Mouse (Mus musculus) small intestine, adult 2 months (tissue): ENCODE data around the gene Negr1. TPM values are rescaled to one million over a fixed set of nuclear protein-coding genes. Genes with fewer than 3 reads are reported as not detected.

ENCODE experiments used
- H3K27ac ChIP-seq: fragments of 200-500 bp; 2 replicates; pipeline ENCODE4 v1.5.1; 2012; ENCODE audit warnings: low read depth, low read length, control low read depth, inconsistent platforms; ENCODE audit not compliant: insufficient read depth
- H3K27me3 ChIP-seq: fragments of 200-500 bp; 2 replicates; pipeline ENCODE4 v1.6.1; 2012; ENCODE audit warnings: mild to moderate bottlenecking, moderate library complexity, low read length, inconsistent platforms; ENCODE audit not compliant: control insufficient read depth, insufficient read depth
- H3K36me3 ChIP-seq: fragments of 200-500 bp; 2 replicates; pipeline ENCODE4 v1.6.1; 2012; ENCODE audit warnings: mild to moderate bottlenecking, low read length, control low read depth, inconsistent platforms; ENCODE audit not compliant: control insufficient read depth, insufficient read depth
- H3K4me1 ChIP-seq: fragments of 200-500 bp; 2 replicates; pipeline ENCODE4 v1.6.1; 2012; ENCODE audit warnings: low read length, inconsistent platforms, mixed read lengths; ENCODE audit not compliant: control insufficient read depth, insufficient read depth, insufficient read length
- H3K4me3 ChIP-seq: fragments of 200-500 bp; 2 replicates; pipeline ENCODE4 v1.5.1; 2012; ENCODE audit warnings: low read depth, mild to moderate bottlenecking, control low read depth, inconsistent platforms, low read length, moderate library complexity
- CTCF ChIP-seq: fragments of 200-500 bp; IDR thresholded peaks from 2 replicates; pipeline ENCODE4 v1.5.1; 2012; ENCODE audit warnings: low read depth, mild to moderate bottlenecking, control low read depth, inconsistent platforms, low read length, moderate library complexity, mixed read lengths; ENCODE audit not compliant: insufficient replicate concordance, insufficient read length; ENCODE audit errors: extremely low read depth
- POLR2A ChIP-seq: fragments of 200-500 bp; IDR thresholded peaks from 2 replicates; pipeline ENCODE4 v1.6.1; 2012; ENCODE audit warnings: low read depth, mild to moderate bottlenecking, control low read depth, inconsistent platforms, low read length, moderate library complexity
- WGBS: fragments of 180-500 bp; shearing (Covaris S2); methylation state at CpG from one replicate; pipeline ENCODE4 v1.1.7; 2018; 5-methylcytosine and 5-hydroxymethylcytosine counted together
- polyA plus RNA-seq: library from polyadenylated mRNA; depleted of rRNA; stranded (reverse); fragments of >200 nt; gene quantifications from 2 replicates; pipeline ENCODE4 v1.2.3, GENCODE M21; 2012

Negr1 gene
- polyA plus RNA-seq, 1 experiment = 0.35 TPM

- Histone ChIP-seq H3K36me3 (no peaks in the 10 kb centered on the region), H3K4me1 (no peaks in the 10 kb centered on the region), H3K4me3 (no peak overlapping the region), H3K27ac (no peak overlapping the region), H3K27me3 (no peaks in the 10 kb centered on the region)
- WGBS = 45% methylated on average over 3 of the region's 3 CpGs
- TF ChIP-seq POLR2A (no peak), CTCF (no peak)
These were observed 272.3 kb downstream of the Negr1 start for GRCm38 (mm10) chr3:156833920-156834319.

- Histone ChIP-seq H3K4me3 (no peak overlapping the region), H3K27me3 (no peaks in the 10 kb centered on the region), H3K27ac (no peak overlapping the region), H3K4me1 (no peaks in the 10 kb centered on the region), H3K36me3 (no peaks in the 10 kb centered on the region)
- WGBS = 48% methylated on average over 2 of the region's 2 CpGs
- no peak for TF ChIP-seq CTCF
- no peak for TF ChIP-seq POLR2A
These were observed 277.0 kb downstream of the Negr1 start for GRCm38 (mm10) chr3:156838550-156838949.

- Histone ChIP-seq H3K4me3 (no peak overlapping the region), H3K27ac (no peak overlapping the region), H3K4me1 (no peaks in the 10 kb centered on the region), H3K36me3 (no peaks in the 10 kb centered on the region), H3K27me3 (no peaks in the 10 kb centered on the region)
- 67% methylated on average over 2 of the region's 2 CpGs for WGBS
- no peak for TF ChIP-seq CTCF
- TF ChIP-seq POLR2A = no peak
These were observed 286.8 kb downstream of the Negr1 start for GRCm38 (mm10) chr3:156848385-156848784.

GRCm38 (mm10) chr3:156851921-156852320, 290.3 kb downstream of the Negr1 start:
- Histone ChIP-seq H3K27me3 (no peaks in the 10 kb centered on the region), H3K27ac (no peak overlapping the region), H3K4me1 (no peaks in the 10 kb centered on the region), H3K36me3 (no peaks in the 10 kb centered on the region), H3K4me3 (no peak overlapping the region)
- WGBS = 44% methylated on average over 3 of the region's 3 CpGs
- TF ChIP-seq CTCF = no peak

- H3K4me3 ChIP-seq = no peak overlapping the region
- no peaks in the 10 kb centered on the region for H3K27me3 ChIP-seq
- WGBS = 72% methylated on average over 3 of the region's 3 CpGs
- no peaks in the 10 kb centered on the region for H3K36me3 ChIP-seq
- no peaks in the 10 kb centered on the region for H3K4me1 ChIP-seq
- no peak overlapping the region for H3K27ac ChIP-seq
- no peak for TF ChIP-seq POLR2A
These were observed 308.8 kb downstream of the Negr1 start for GRCm38 (mm10) chr3:156870239-156870921.

GRCm38 (mm10) chr3:156870922-156871257, 309.3 kb downstream of the Negr1 start:
- no peaks in the 10 kb centered on the region for H3K4me1 ChIP-seq
- no peak overlapping the region for H3K27ac ChIP-seq
- no peak overlapping the region for H3K4me3 ChIP-seq
- no peaks in the 10 kb centered on the region for H3K36me3 ChIP-seq
- no peaks in the 10 kb centered on the region for H3K27me3 ChIP-seq
- no peak for TF ChIP-seq POLR2A
- TF ChIP-seq CTCF = no peak
- WGBS = 40% methylated on average over 2 of the region's 2 CpGs

GRCm38 (mm10) chr3:156871641-156872196, 310.1 kb downstream of the Negr1 start:
- no peaks in the 10 kb centered on the region for H3K36me3 ChIP-seq
- no peaks in the 10 kb centered on the region for H3K27me3 ChIP-seq
- H3K4me3 ChIP-seq = no peak overlapping the region
- no peak for TF ChIP-seq CTCF
- no peak for TF ChIP-seq POLR2A
- no peaks in the 10 kb centered on the region for H3K4me1 ChIP-seq
- H3K27ac ChIP-seq = no peak overlapping the region
- WGBS = 78% methylated on average over 6 of the region's 6 CpGs

- WGBS = 62% methylated on average over 1 of the region's 1 CpGs
- H3K36me3 ChIP-seq = no peaks in the 10 kb centered on the region
- TF ChIP-seq POLR2A = no peak
- no peak for TF ChIP-seq CTCF
- H3K4me3 ChIP-seq = no peak overlapping the region
- H3K27ac ChIP-seq = no peak overlapping the region
- no peaks in the 10 kb centered on the region for H3K4me1 ChIP-seq
- no peaks in the 10 kb centered on the region for H3K27me3 ChIP-seq
These were observed 315.0 kb downstream of the Negr1 start for GRCm38 (mm10) chr3:156876551-156876950.
